Mouse (Mus musculus) gastrocnemius, postnatal 4 days (tissue): ENCODE results near the gene Tshz3. TPM values are rescaled to one million over a fixed set of nuclear protein-coding genes. Genes with fewer than 3 reads are reported as not detected.

Source experiments
- DNase-seq, 2 experiments: peaks; one replicate each; pipeline ENCODE4 v3.0.0; 2021 to 2022; ENCODE audit warnings: low spot score in 2 of 2, mixed read lengths in 2 of 2
- long read RNA-seq, 2 experiments: library from polyadenylated mRNA; stranded (forward); transcript quantifications; one replicate each; pipeline ENCODE4 v2.0.0; 2021
- total RNA-seq, 2 experiments: library from RNA; stranded (reverse); gene quantifications; 2 replicates each; pipeline ENCODE4 v1.2.3; 2021

The Tshz3 gene
- 10 to 100 TPM; 15.9 to 18.8 TPM for total RNA-seq
- long read RNA-seq, experiment 1, full-length matches to known transcripts: 3 of 8 reads
- long read RNA-seq, experiment 1, partial matches to known transcripts: 0 of 8 reads
- long read RNA-seq, experiment 1, other reads (novel, unspliced or antisense): 5 of 8 reads
- long read RNA-seq, experiment 2, partial matches to known transcripts: 0 of 10 reads
- long read RNA-seq, experiment 2, other reads (novel, unspliced or antisense): 10 of 10 reads

GRCm38 (mm10) chr7:36697856-36698588 is at the start of gene Tshz3:
Tshz3 (plus strand) TSS chr7:36698118.
- DNase-seq: peak; percentile 68 to 78

GRCm38 (mm10) chr7:36655931-36656330 is 42.0 kb upstream of the Tshz3 start:
- DNase-seq: no peak

GRCm38 (mm10) chr7:36656401-36656800 is 41.5 kb upstream of the Tshz3 start:
- no peak for DNase-seq

- DNase-seq: no peak
Measured at GRCm38 (mm10) chr7:36658331-36658730, 39.6 kb upstream of the Tshz3 start.

- DNase-seq: no peak
Measured at GRCm38 (mm10) chr7:36659265-36659664, 38.7 kb upstream of the Tshz3 start.

GRCm38 (mm10) chr7:36660654-36661053 is 37.3 kb upstream of the Tshz3 start:
- no peak for DNase-seq

GRCm38 (mm10) chr7:36663431-36663830 is 34.5 kb upstream of the Tshz3 start:
- DNase-seq: no peak

- no peak for DNase-seq
Measured at GRCm38 (mm10) chr7:36667767-36668166, 30.2 kb upstream of the Tshz3 start.

- DNase-seq: no peak
Measured at GRCm38 (mm10) chr7:36678031-36678430, 19.9 kb upstream of the Tshz3 start.

- DNase-seq: no peak
Measured at GRCm38 (mm10) chr7:36678510-36678909, 19.4 kb upstream of the Tshz3 start.

GRCm38 (mm10) chr7:36679031-36679618 is 18.8 kb upstream of the Tshz3 start:
- no peak for DNase-seq

GRCm38 (mm10) chr7:36679866-36680458 is 18.0 kb upstream of the Tshz3 start:
- DNase-seq: no peak

GRCm38 (mm10) chr7:36687508-36687907 is 10.4 kb upstream of the Tshz3 start:
- DNase-seq: no peak

GRCm38 (mm10) chr7:36689049-36689793 is 8.7 kb upstream of the Tshz3 start:
- DNase-seq: peak; percentile 48 to 80

- DNase-seq: peak in 1 of 2 experiments; percentile 31
Measured at GRCm38 (mm10) chr7:36690551-36690950, 7.4 kb upstream of the Tshz3 start.

GRCm38 (mm10) chr7:36691617-36692016 is 6.3 kb upstream of the Tshz3 start:
- DNase-seq: no peak

GRCm38 (mm10) chr7:36692381-36692780 is 5.5 kb upstream of the Tshz3 start:
- DNase-seq: no peak

- no peak for DNase-seq
Measured at GRCm38 (mm10) chr7:36693081-36693480, 4.8 kb upstream of the Tshz3 start.

GRCm38 (mm10) chr7:36694642-36695191 is 3.2 kb upstream of the Tshz3 start:
- DNase-seq: no peak

- DNase-seq: no peak
Measured at GRCm38 (mm10) chr7:36695276-36695675, 2.6 kb upstream of the Tshz3 start.

GRCm38 (mm10) chr7:36695791-36696241 is 2.1 kb upstream of the Tshz3 start:
- DNase-seq: peak; percentile 61 to 74
